14 mouse cellular contexts compared by ENCODE assay signal in genomic region chr4:47161103-47161755, GRCm38 (mm10). TPM values are rescaled to one million over a fixed set of nuclear protein-coding genes. Genes with fewer than 3 reads are reported as not detected.
DNase-seq lines count a peak whose midpoint lies in the region; ATAC-seq and TF ChIP-seq lines count a peak whose summit lies in the region.
"Had no signal": no experiment of that assay in that cellular context is flagged by ENCODE, and none has a peak within 500 bp of the region (broad histone marks: within the 10 kb centered on the region; RNA-seq: fewer than 3 reads in every experiment).

No protein-coding gene starts in this region.

- no peak for DNase-seq in forebrain, embryonic 11.5 days (ENCODE audit: low spot score)
- peak; percentile 38 for DNase-seq in neural tube, embryonic 10.5 days (ENCODE audit: extremely low spot score, low spot score)
- DNase-seq in lung, postnatal 36 days, result no peak
- DNase-seq in lung, postnatal 0 days (ENCODE audit: low spot score), result no peak
- DNase-seq in thymus, postnatal 0 days (ENCODE audit: low spot score), result no peak
- DNase-seq: layer of hippocampus, adult 9-11 months; lung, postnatal 10 days; right cerebral cortex, adult 18-20 months had no signal

- no peaks in the 10 kb centered on the region for H3K9me3 ChIP-seq in forebrain, embryonic 12.5 days
- no peaks in the 10 kb centered on the region; the same call in 1 of the 2 replicates for H3K9me3 ChIP-seq in forebrain, embryonic 11.5 days (ENCODE audit: control insufficient read depth, low read length)
- no peaks in the 10 kb centered on the region; the same call in 1 of the 2 replicates for H3K9me3 ChIP-seq in neural tube, embryonic 15.5 days (replicated peaks)
- peaks cover 4% of the 10 kb centered on the region; the same call in 1 of the 2 replicates for H3K9me3 ChIP-seq in midbrain, embryonic 12.5 days
- no peaks in the 10 kb centered on the region for H3K9me3 ChIP-seq in lung, postnatal 0 days (ENCODE audit: low read length)
- H3K9me3 ChIP-seq: forebrain, embryonic 15.5 days; limb, embryonic 15.5 days had no signal

- no peak overlapping the region for H3K9ac ChIP-seq in forebrain, embryonic 12.5 days
- no peak overlapping the region for H3K9ac ChIP-seq in forebrain, embryonic 11.5 days (ENCODE audit: low read length)
- no peak overlapping the region for H3K9ac ChIP-seq in neural tube, embryonic 15.5 days (replicated peaks)
- H3K9ac ChIP-seq in midbrain, embryonic 12.5 days (replicated peaks), result no peak overlapping the region
- no peak overlapping the region for H3K9ac ChIP-seq in lung, postnatal 0 days (replicated peaks; ENCODE audit: low read depth)
- H3K9ac ChIP-seq: forebrain, embryonic 15.5 days; limb, embryonic 15.5 days had no signal

- H3K27ac ChIP-seq in forebrain, embryonic 12.5 days, result peak overlapping the region; percentile 33; the same call in 1 of the 2 replicates
- no peak overlapping the region for H3K27ac ChIP-seq in forebrain, embryonic 11.5 days (ENCODE audit: low read depth, low read length)
- H3K27ac ChIP-seq in neural tube, embryonic 15.5 days (replicated peaks), result no peak overlapping the region
- H3K27ac ChIP-seq in midbrain, embryonic 12.5 days (replicated peaks), result peak overlapping the region; percentile 36; the same call in 1 of the 2 replicates
- H3K27ac ChIP-seq in lung, postnatal 0 days (ENCODE audit: low read length), result no peak overlapping the region
- H3K27ac ChIP-seq: forebrain, embryonic 15.5 days; heart, embryonic 10.5 days; limb, embryonic 15.5 days had no signal

- TF ChIP-seq EP300 in lung, postnatal 0 days (IDR thresholded peaks at IDR 0.05), result no peak

- TF ChIP-seq CTCF in lung, postnatal 0 days (IDR thresholded peaks at IDR 0.05), result no peak

- H3K4me1 ChIP-seq in forebrain, embryonic 12.5 days, result peaks cover 15% of the 10 kb centered on the region
- H3K4me1 ChIP-seq in forebrain, embryonic 11.5 days (replicated peaks; ENCODE audit: control insufficient read depth, insufficient read depth, low read length), result 0 out of 2 replicates have a peak, but pooled peaks cover 2% of the 10 kb centered on the region
- H3K4me1 ChIP-seq in neural tube, embryonic 15.5 days, result peaks cover 7% of the 10 kb centered on the region; the same call in 1 of the 2 replicates
- H3K4me1 ChIP-seq in midbrain, embryonic 12.5 days, result peaks cover 15% of the 10 kb centered on the region
- no peaks in the 10 kb centered on the region for H3K4me1 ChIP-seq in lung, postnatal 0 days (ENCODE audit: insufficient read depth, low read depth, low read length)
- H3K4me1 ChIP-seq: heart, embryonic 10.5 days; limb, embryonic 15.5 days had no signal

- ATAC-seq in forebrain, embryonic 12.5 days (ENCODE audit: low FRiP score), result no peak
- no peak for ATAC-seq in forebrain, embryonic 11.5 days (replicated peaks; ENCODE audit: low FRiP score)
- ATAC-seq in neural tube, embryonic 15.5 days (ENCODE audit: low FRiP score), result no peak
- ATAC-seq in midbrain, embryonic 12.5 days (ENCODE audit: low FRiP score, low read depth), result peak; percentile 66
- no peak for ATAC-seq in lung, postnatal 0 days
- ATAC-seq: forebrain, embryonic 15.5 days had no signal

- H3K36me3 ChIP-seq in forebrain, embryonic 12.5 days (replicated peaks), result no peaks in the 10 kb centered on the region
- no peaks in the 10 kb centered on the region for H3K36me3 ChIP-seq in forebrain, embryonic 11.5 days (ENCODE audit: control insufficient read depth, insufficient read depth, low read length)
- H3K36me3 ChIP-seq in neural tube, embryonic 15.5 days, result no peaks in the 10 kb centered on the region
- no peaks in the 10 kb centered on the region for H3K36me3 ChIP-seq in midbrain, embryonic 12.5 days
- H3K36me3 ChIP-seq in lung, postnatal 0 days (ENCODE audit: insufficient read depth, low read length), result no peaks in the 10 kb centered on the region
- H3K36me3 ChIP-seq: forebrain, embryonic 15.5 days; heart, embryonic 10.5 days; limb, embryonic 15.5 days had no signal

- no peak overlapping the region for H3K4me2 ChIP-seq in forebrain, embryonic 12.5 days
- no peak overlapping the region for H3K4me2 ChIP-seq in forebrain, embryonic 11.5 days (ENCODE audit: low read depth, low read length, severe bottlenecking)
- H3K4me2 ChIP-seq in neural tube, embryonic 15.5 days, result no peak overlapping the region
- H3K4me2 ChIP-seq in midbrain, embryonic 12.5 days (replicated peaks), result 0 out of 2 replicates have a peak overlapping the region, but pooled peaks have one; percentile 5
- no peak overlapping the region for H3K4me2 ChIP-seq in lung, postnatal 0 days (replicated peaks; ENCODE audit: low read depth, low read length)
- H3K4me2 ChIP-seq: forebrain, embryonic 15.5 days; limb, embryonic 15.5 days had no signal

- no peaks in the 10 kb centered on the region for H3K27me3 ChIP-seq in forebrain, embryonic 12.5 days
- H3K27me3 ChIP-seq in forebrain, embryonic 11.5 days (ENCODE audit: control insufficient read depth, insufficient read depth, low read length), result no peaks in the 10 kb centered on the region
- no peaks in the 10 kb centered on the region for H3K27me3 ChIP-seq in neural tube, embryonic 15.5 days (replicated peaks)
- no peaks in the 10 kb centered on the region for H3K27me3 ChIP-seq in midbrain, embryonic 12.5 days
- H3K27me3 ChIP-seq in lung, postnatal 0 days (replicated peaks; ENCODE audit: insufficient read depth, low read length), result no peaks in the 10 kb centered on the region
- H3K27me3 ChIP-seq: forebrain, embryonic 15.5 days; limb, embryonic 15.5 days had no signal

- WGBS in forebrain, embryonic 12.5 days, result 11% methylated on average over 3 of the region's 4 CpGs
- 11% methylated on average over 3 of the region's 4 CpGs for WGBS in forebrain, embryonic 11.5 days
- WGBS in neural tube, embryonic 15.5 days, result 6% methylated on average over 3 of the region's 4 CpGs
- WGBS in midbrain, embryonic 12.5 days, result 9% methylated on average over 3 of the region's 4 CpGs
- 22% methylated on average over 3 of the region's 4 CpGs for WGBS in lung, postnatal 0 days

- H3K4me3 ChIP-seq in forebrain, embryonic 12.5 days (replicated peaks), result no peak overlapping the region
- H3K4me3 ChIP-seq in forebrain, embryonic 11.5 days (ENCODE audit: low read depth, low read length), result no peak overlapping the region
- no peak overlapping the region for H3K4me3 ChIP-seq in neural tube, embryonic 15.5 days (replicated peaks)
- H3K4me3 ChIP-seq in midbrain, embryonic 12.5 days, result no peak overlapping the region
- no peak overlapping the region for H3K4me3 ChIP-seq in lung, postnatal 0 days (ENCODE audit: low read depth, low read length)
- H3K4me3 ChIP-seq: forebrain, embryonic 15.5 days; heart, embryonic 10.5 days; limb, embryonic 15.5 days had no signal

RNA-seq across cellular contexts. Expression of gene Col15a1, which starts 46.7 kb away (rescaled TPM):
- polyA plus RNA-seq in forebrain, embryonic 12.5 days (2016; fragmentation: Nextera tagmentation; extraction: Ambion mirVana), result 4.5 and 5.2 TPM in 2 replicates
- polyA plus RNA-seq in forebrain, embryonic 11.5 days (2014; fragmentation: Nextera tagmentation; extraction: Ambion mirVana), result 6.6 and 7.0 TPM in 2 replicates
- polyA plus RNA-seq in neural tube, embryonic 15.5 days (2015; fragmentation: Nextera tagmentation; extraction: Ambion mirVana), result 3.9 and 7.9 TPM in 2 replicates
- polyA plus RNA-seq in midbrain, embryonic 12.5 days (2016; fragmentation: Nextera tagmentation; extraction: Ambion mirVana), result 3.3 and 3.4 TPM in 2 replicates
- polyA plus RNA-seq in lung, postnatal 0 days (2015; fragmentation: Nextera tagmentation; extraction: Ambion mirVana), result 4.9 and 6.0 TPM in 2 replicates
- 14.5 and 16.7 TPM in 2 replicates for polyA plus RNA-seq in thymus, postnatal 0 days (2015; fragmentation: Nextera tagmentation; extraction: Ambion mirVana)

Comparison
In these comparisons a context has a peak if more than half of its experiments do, and no peak if none do; other contexts are left out.
1. H3K27ac ChIP-seq: peak in forebrain, embryonic 12.5 days (single experiment) and midbrain, embryonic 12.5 days (single experiment); none in forebrain, embryonic 11.5 days (single experiment), neural tube, embryonic 15.5 days (single experiment) and lung, postnatal 0 days (single experiment).